Mouse (Mus musculus) liver, adult 2 months (tissue): ENCODE data around the gene Gpr152. TPM values are rescaled to one million over a fixed set of nuclear protein-coding genes. Genes with fewer than 3 reads are reported as not detected.
A peak's percentile ranks its signal among the peaks of the same experiment; 100 is the strongest.

Experiments used
- DNase-seq: peaks from one replicate; pipeline ENCODE4 v3.0.0-alpha.2; 2011; ENCODE audit warnings: low read depth, low spot score; ENCODE audit errors: extremely low read depth
- H3K27ac ChIP-seq: fragments of 200-500 bp; replicated peaks from 2 replicates; pipeline ENCODE4 v1.5.1; 2012; ENCODE audit warnings: low read depth, mild to moderate bottlenecking, control low read depth, inconsistent platforms, low read length; ENCODE audit not compliant: insufficient read depth
- H3K27me3 ChIP-seq: fragments of 200-500 bp; 2 replicates; pipeline ENCODE4 v1.6.1; 2012; ENCODE audit warnings: mild to moderate bottlenecking, moderate library complexity, low read length, inconsistent platforms; ENCODE audit not compliant: control insufficient read depth, insufficient read depth
- H3K36me3 ChIP-seq: fragments of 200-500 bp; 2 replicates; pipeline ENCODE4 v1.6.1; 2012; ENCODE audit warnings: low read length, inconsistent platforms; ENCODE audit not compliant: control insufficient read depth, insufficient read depth
- H3K4me1 ChIP-seq: fragments of 200-500 bp; 2 replicates; pipeline ENCODE4 v1.6.1; 2011; ENCODE audit warnings: low read length; ENCODE audit not compliant: control insufficient read depth, insufficient read depth
- H3K4me3 ChIP-seq: fragments of 200-500 bp; 2 replicates; pipeline ENCODE4 v1.5.1; 2011; ENCODE audit warnings: low read depth, mild to moderate bottlenecking, control low read depth, low read length, moderate library complexity; ENCODE audit not compliant: insufficient read depth
- H3K79me2 ChIP-seq: fragments of 200-500 bp; 2 replicates; pipeline ENCODE4 v1.6.1; 2012; ENCODE audit warnings: inconsistent platforms, mild to moderate bottlenecking, low read length, moderate library complexity; ENCODE audit not compliant: control insufficient read depth, insufficient read depth
- H3K9ac ChIP-seq: fragments of 200-500 bp; 2 replicates; pipeline ENCODE4 v1.6.1; 2012; ENCODE audit warnings: low read depth, mild to moderate bottlenecking, control low read depth, inconsistent platforms, low read length
- CTCF ChIP-seq: fragments of 200-500 bp; IDR thresholded peaks from 2 replicates; pipeline ENCODE4 v1.5.1; 2011; ENCODE audit warnings: low read depth, low read length, control low read depth
- POLR2A ChIP-seq: fragments of 200-500 bp; IDR thresholded peaks from 2 replicates; pipeline ENCODE4 v1.6.1; 2011; ENCODE audit warnings: low read length, control low read depth; ENCODE audit not compliant: insufficient read depth; ENCODE audit errors: extremely low read depth
- WGBS: fragments of 180-500 bp; shearing (Covaris S2); methylation state at CpG from one replicate; pipeline ENCODE4 v1.1.7; 2018; 5-methylcytosine and 5-hydroxymethylcytosine counted together
- polyA plus RNA-seq: library from polyadenylated mRNA; depleted of rRNA; stranded (reverse); fragments of >200 nt; gene quantifications from 2 replicates; pipeline ENCODE4 v1.2.3, GENCODE M21; 2012
- total RNA-seq: library from RNA; depleted of rRNA; stranded (reverse); fragments of >200 nt; gene quantifications from 2 replicates; pipeline ENCODE4 v1.2.3, GENCODE M21; 2014

Gpr152 gene
- total and polyA plus RNA-seq, 2 experiments: 0.02 TPM; not detected in 1

DNA sequence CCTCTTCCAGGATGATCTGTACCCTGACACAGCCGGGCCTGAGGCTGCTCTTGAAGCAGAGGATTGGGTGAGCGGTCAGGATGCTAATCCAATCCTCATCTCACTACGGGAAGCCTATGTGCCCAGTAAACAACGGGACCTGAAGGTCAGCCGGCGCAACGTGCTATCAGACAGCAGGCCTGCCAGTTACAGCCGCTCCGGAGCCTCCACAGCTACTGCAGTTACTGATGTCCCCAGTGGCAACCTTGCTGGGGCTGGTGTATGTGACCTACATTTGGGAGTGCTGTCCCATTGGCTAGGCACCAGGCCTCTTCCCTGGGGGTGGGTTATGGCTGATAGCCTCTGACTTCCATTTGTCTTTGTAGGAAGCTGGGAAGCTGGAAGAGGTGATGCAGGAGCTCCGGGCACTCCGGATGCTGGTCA, 13.7 kb downstream of the Gpr152 start, which contains the start of gene Ptprcap:
Gene Ptprcap, plus strand, starts transcription at position 373 of the 423 bp plus-strand sequence.
- Histone ChIP-seq H3K9ac (no peak within 1 kb of the TSS), H3K79me2 (peaks cover 15% of the 10 kb centered on the region; the same call in 1 of the 2 replicates), H3K27me3 (no peaks in the 10 kb centered on the region), H3K4me1 (peaks cover 14% of the 10 kb centered on the region), H3K27ac (no peak within 1 kb of the TSS), H3K36me3 (peaks cover 4% of the 10 kb centered on the region; the same call in 1 of the 2 replicates), H3K4me3 (no peak within 1 kb of the TSS)
- DNase-seq: no peak
- 67% methylated on average over 11 of the region's 11 CpGs for WGBS
- no peak for TF ChIP-seq POLR2A
- TF ChIP-seq CTCF: no peak

DNA sequence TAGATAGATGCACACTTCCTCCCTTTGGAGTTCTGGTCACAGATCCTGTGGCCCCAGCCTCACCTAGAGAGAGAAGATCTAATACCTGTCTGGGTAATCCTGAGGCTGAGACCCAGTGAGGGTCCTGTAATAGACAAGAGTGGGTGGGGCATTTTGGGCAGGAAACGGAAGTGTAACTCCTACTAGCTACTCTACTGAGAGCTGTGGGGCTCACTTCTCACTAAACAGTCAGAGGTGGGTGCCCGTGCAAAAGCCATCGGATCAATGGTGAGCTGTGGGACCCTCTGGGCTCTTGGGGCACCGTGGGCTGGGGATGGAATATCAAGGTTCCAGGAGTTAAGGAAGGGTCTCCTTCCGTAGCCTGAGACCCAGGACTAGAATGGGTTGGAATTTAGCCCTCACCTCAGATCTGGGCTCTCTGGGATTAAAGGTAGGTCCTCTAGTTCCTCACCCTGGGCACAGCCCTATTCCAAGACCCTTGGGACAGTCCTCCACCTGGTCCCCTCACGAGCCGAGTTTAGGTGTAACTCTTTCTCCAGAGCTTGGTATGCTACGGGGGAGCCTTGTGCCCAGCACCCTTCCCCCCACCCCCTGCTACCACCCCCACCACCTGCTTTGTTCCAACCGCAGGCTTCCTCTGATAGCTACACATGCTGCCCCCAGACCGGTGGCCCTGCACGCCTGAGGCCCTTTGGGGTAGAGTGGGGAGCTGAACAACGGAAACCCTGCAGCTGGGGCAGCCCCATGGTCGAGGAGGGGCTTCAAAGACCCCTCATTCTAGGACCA, 15.0 kb downstream of the Gpr152 start:
- DNase-seq: no peak
- TF ChIP-seq POLR2A (no peak), CTCF (no peak)
- H3K4me3 ChIP-seq: no peak overlapping the region; the same call in 1 of the 2 replicates

GRCm38 (mm10) chr19:4155223-4156072, 15.9 kb downstream of the Gpr152 start:
- Histone ChIP-seq H3K27ac (no peak overlapping the region), H3K4me1 (peaks cover under 1% of the 10 kb centered on the region; the same call in 1 of the 2 replicates), H3K4me3 (no peak overlapping the region), H3K79me2 (no peaks in the 10 kb centered on the region), H3K27me3 (no peaks in the 10 kb centered on the region), H3K9ac (no peak overlapping the region), H3K36me3 (peaks cover 7% of the 10 kb centered on the region; the same call in 1 of the 2 replicates)
- TF ChIP-seq CTCF: no peak
- no peak for TF ChIP-seq POLR2A
- 74% methylated on average over 6 of the region's 6 CpGs for WGBS
- no peak for DNase-seq

More for the DNA sequence above, 15.0 kb downstream of the Gpr152 start:
- Histone ChIP-seq H3K4me1 (peaks cover 8% of the 10 kb centered on the region), H3K27me3 (no peaks in the 10 kb centered on the region), H3K27ac (no peak overlapping the region), H3K9ac (0 out of 2 replicates have a peak overlapping the region, but pooled peaks have one; percentile 7), H3K36me3 (peaks cover 7% of the 10 kb centered on the region; the same call in 1 of the 2 replicates), H3K79me2 (peaks cover 5% of the 10 kb centered on the region; the same call in 1 of the 2 replicates)
- 78% methylated on average over 13 of the region's 13 CpGs for WGBS

GRCm38 (mm10) chr19:4156073-4156579, 16.5 kb downstream of the Gpr152 start:
- Histone ChIP-seq H3K27ac (no peak overlapping the region), H3K4me3 (no peak overlapping the region), H3K9ac (no peak overlapping the region), H3K4me1 (no peaks in the 10 kb centered on the region), H3K27me3 (no peaks in the 10 kb centered on the region), H3K79me2 (no peaks in the 10 kb centered on the region), H3K36me3 (peaks cover 9% of the 10 kb centered on the region; the same call in 1 of the 2 replicates)
- DNase-seq: no peak
- WGBS: 78% methylated on average over 20 of the region's 20 CpGs
- TF ChIP-seq POLR2A (no peak), CTCF (no peak)

- no peaks in the 10 kb centered on the region for H3K4me1 ChIP-seq
- peaks cover 13% of the 10 kb centered on the region; the same call in 1 of the 2 replicates for H3K36me3 ChIP-seq
- 89% methylated on average over 12 of the region's 12 CpGs for WGBS
- no peak overlapping the region for H3K9ac ChIP-seq
- no peak for DNase-seq
- H3K79me2 ChIP-seq: no peaks in the 10 kb centered on the region
- H3K4me3 ChIP-seq: no peak overlapping the region
- H3K27ac ChIP-seq: no peak overlapping the region
- TF ChIP-seq POLR2A (no peak), CTCF (no peak)
- H3K27me3 ChIP-seq: no peaks in the 10 kb centered on the region
These were observed 17.2 kb downstream of the Gpr152 start for GRCm38 (mm10) chr19:4156771-4157170.
